Comparison of ENCODE assay signal across 30 mouse cellular contexts in genomic region chr8:121758470-121758869, GRCm38 (mm10). TPM values are rescaled to one million over a fixed set of nuclear protein-coding genes. Genes with fewer than 3 reads are reported as not detected.
A peak's percentile ranks its signal among the peaks of the same experiment; 100 is the strongest.
DNase-seq lines count a peak whose midpoint lies in the region; ATAC-seq and TF ChIP-seq lines count a peak whose summit lies in the region.
"Had no signal": no experiment of that assay in that cellular context is flagged by ENCODE, and none has a peak within 500 bp of the region (broad histone marks: within the 10 kb centered on the region; RNA-seq: fewer than 3 reads in every experiment).

No protein-coding gene starts in this region.

- no peak for DNase-seq in layer of hippocampus, adult 2 months (ENCODE audit: low spot score in 2 of 2)
- no peak for DNase-seq in layer of hippocampus, adult 9-11 months
- DNase-seq in left cerebral cortex, postnatal 14 days (ENCODE audit: low spot score in 2 of 2): peak; percentile 26 to 47
- DNase-seq in left cerebral cortex, adult 8-10 months (ENCODE audit: low spot score in 2 of 2): no peak
- DNase-seq in brain, adult 2 months (ENCODE audit: low read depth, low spot score): peak; percentile 77
- DNase-seq in kidney, adult 18-20 months: no peak
- DNase-seq: adrenal gland, adult 8-10 months; adrenal gland, postnatal 14 days; adrenal gland, postnatal 36 days; B cell, adult 2 months; cerebellum, adult 11 months; cerebellum, adult 18-20 months; cerebellum, adult 8-10 months; cerebellum, adult 9-11 months; cerebellum, postnatal 14 days; cerebellum, postnatal 36 days; embryo, embryonic 11 days had no signal

- no peak for TF ChIP-seq CTCF in layer of hippocampus, adult 2 months (conservative IDR thresholded peaks at IDR 0.05)

- intact Hi-C loops in left cerebral cortex, postnatal 14 days (cut with DNase I): no loop called here

- H3K27ac ChIP-seq in forebrain, embryonic 12.5 days: no peak overlapping the region
- no peak overlapping the region for H3K27ac ChIP-seq in forebrain, embryonic 13.5 days
- peak overlapping the region; percentile 7; the same call in 1 of the 2 replicates for H3K27ac ChIP-seq in layer of hippocampus, adult 2 months
- H3K27ac ChIP-seq: embryonic facial prominence, embryonic 13.5 days; embryonic facial prominence, embryonic 15.5 days; forebrain, embryonic 10.5 days had no signal

- H3K9me3 ChIP-seq in forebrain, embryonic 12.5 days: no peaks in the 10 kb centered on the region
- no peaks in the 10 kb centered on the region for H3K9me3 ChIP-seq in forebrain, embryonic 13.5 days (replicated peaks)
- H3K9me3 ChIP-seq: embryonic facial prominence, embryonic 13.5 days; embryonic facial prominence, embryonic 15.5 days; forebrain, embryonic 10.5 days had no signal

- H3K9ac ChIP-seq in forebrain, embryonic 12.5 days: 0 out of 2 replicates have a peak overlapping the region, but pooled peaks have one; percentile 21
- no peak overlapping the region for H3K9ac ChIP-seq in forebrain, embryonic 13.5 days
- H3K9ac ChIP-seq: embryonic facial prominence, embryonic 13.5 days; embryonic facial prominence, embryonic 15.5 days had no signal

- H3K27me3 ChIP-seq in forebrain, embryonic 12.5 days: 0 out of 2 replicates have a peak, but pooled peaks cover 5% of the 10 kb centered on the region
- H3K27me3 ChIP-seq in forebrain, embryonic 13.5 days: no peaks in the 10 kb centered on the region

- no peaks in the 10 kb centered on the region for H3K36me3 ChIP-seq in forebrain, embryonic 12.5 days (replicated peaks)
- 0 out of 2 replicates have a peak, but pooled peaks cover 4% of the 10 kb centered on the region for H3K36me3 ChIP-seq in forebrain, embryonic 13.5 days (ENCODE audit: poor library complexity, severe bottlenecking)
- H3K36me3 ChIP-seq: embryonic facial prominence, embryonic 13.5 days; embryonic facial prominence, embryonic 15.5 days; forebrain, embryonic 10.5 days; G1E had no signal

- H3K4me3 ChIP-seq in forebrain, embryonic 12.5 days (replicated peaks): no peak overlapping the region
- H3K4me3 ChIP-seq in forebrain, embryonic 13.5 days: no peak overlapping the region
- no peak overlapping the region for H3K4me3 ChIP-seq in layer of hippocampus, adult 2 months
- H3K4me3 ChIP-seq: embryonic facial prominence, embryonic 13.5 days; embryonic facial prominence, embryonic 15.5 days; erythroblast, embryonic 14.5 days; forebrain, embryonic 10.5 days had no signal

- WGBS in forebrain, embryonic 12.5 days: 82% methylated on average over 12 of the region's 12 CpGs
- 82% methylated on average over 12 of the region's 12 CpGs for WGBS in forebrain, embryonic 13.5 days

- H3K4me2 ChIP-seq in forebrain, embryonic 12.5 days: no peak overlapping the region
- H3K4me2 ChIP-seq in forebrain, embryonic 13.5 days: no peak overlapping the region
- H3K4me2 ChIP-seq: embryonic facial prominence, embryonic 13.5 days; embryonic facial prominence, embryonic 15.5 days had no signal

- no peak for ATAC-seq in forebrain, embryonic 12.5 days (ENCODE audit: low FRiP score)
- ATAC-seq in forebrain, embryonic 13.5 days: no peak
- ATAC-seq: activated CD4-positive, CD25-positive, alpha-beta regulatory T cell, adult 4 months; CD4-positive, CD25-positive, alpha-beta regulatory T cell, adult 4 months; forebrain, embryonic 14.5 days; forebrain, embryonic 16.5 days; Patski had no signal

- H3K4me1 ChIP-seq in forebrain, embryonic 12.5 days: peaks cover 5% of the 10 kb centered on the region
- peaks cover 12% of the 10 kb centered on the region for H3K4me1 ChIP-seq in forebrain, embryonic 13.5 days
- H3K4me1 ChIP-seq: embryonic facial prominence, embryonic 13.5 days; embryonic facial prominence, embryonic 15.5 days; forebrain, embryonic 10.5 days had no signal

RNA-seq across cellular contexts. Expression of gene Jph3, which starts 29.0 kb away (rescaled TPM):
- polyA plus RNA-seq in forebrain, embryonic 12.5 days (2016; fragmentation: Nextera tagmentation; extraction: Ambion mirVana): 27.4 and 30.1 TPM in 2 replicates
- 34.9 and 36.7 TPM in 2 replicates for polyA plus RNA-seq in forebrain, embryonic 13.5 days (2015; fragmentation: Nextera tagmentation; extraction: Ambion mirVana)
- 100 to 1,000 TPM; 318 to 346 TPM for total RNA-seq in layer of hippocampus, adult 2 months (2021)
- total RNA-seq in left cerebral cortex, postnatal 14 days (2021): 100 to 1,000 TPM; 187 to 192 TPM
- total RNA-seq in left cerebral cortex, adult 8-10 months (2022): 100 to 1,000 TPM; 260 to 302 (median 279) TPM
- total RNA-seq: common myeloid progenitor, adult 5-6 weeks had no signal
- polyA plus RNA-seq: erythroblast, embryonic 14.5 days; G1E had no signal

Comparison
In these comparisons a context has a peak if more than half of its experiments do, and no peak if none do; other contexts are left out.
1. DNase-seq: peak in left cerebral cortex, postnatal 14 days (2 of 2) and brain, adult 2 months (single experiment); none in layer of hippocampus, adult 2 months (0 of 2), layer of hippocampus, adult 9-11 months (single experiment), left cerebral cortex, adult 8-10 months (0 of 2) and kidney, adult 18-20 months (single experiment).